Mouse (Mus musculus): ENCODE measurements around the gene Ccdc93. TPM values are rescaled to one million over a fixed set of nuclear protein-coding genes. Genes with fewer than 3 reads are reported as not detected.

Ccdc93 gene
- polyA plus RNA-seq (2017; shearing (Covaris generic)), result 31.6 TPM

GRCm38 (mm10) chr1:121430938-121431928, at the start of gene Ccdc93:
TSS of gene Ccdc93 (plus strand) at chr1:121431049.

GRCm38 (mm10) chr1:121528399-121528720, 97.5 kb downstream of the Ccdc93 start, which contains the start of gene Htr5b:
TSS of gene Htr5b (minus strand) at chr1:121528465.

Other genes with a start within 250 kb of the Ccdc93 start
- 50.6 TPM for gene Insig2, start 98.5 kb upstream of the Ccdc93 start, polyA plus RNA-seq (2017; shearing (Covaris generic))
- gene Htr5b, start 97.4 kb downstream of the Ccdc93 start, polyA plus RNA-seq (2017; shearing (Covaris generic)), result not detected
- 97.7 TPM for gene Ddx18, start 136.9 kb downstream of the Ccdc93 start, polyA plus RNA-seq (2017; shearing (Covaris generic))